Mouse (Mus musculus) E14TG2a.4 (cell line): ENCODE measurements around the gene Cebpg.

Experiments used
- CTCF ChIP-seq: conservative IDR thresholded peaks from 2 replicates; pipeline ENCODE4 v1.5.1; 2014; ENCODE audit warnings: low read length
- NANOG ChIP-seq: IDR thresholded peaks from 2 replicates; pipeline ENCODE4 v1.6.1; 2014; ENCODE audit warnings: borderline replicate concordance, low read length, mixed read lengths

- no peak for TF ChIP-seq CTCF
- TF ChIP-seq NANOG: no peak
Measured at GRCm38 (mm10) chr7:35055619-35056435, 546 bp downstream of the Cebpg start.
